Mouse (Mus musculus): ENCODE measurements around the gene Fcrl5.

GRCm38 (mm10) chr3:87518425-87518824 is 82.9 kb downstream of the Fcrl5 start:
- TF ChIP-seq POLR2A (IDR thresholded peaks at IDR 0.05; ENCODE audit: borderline replicate concordance, extremely low read depth, low read depth, low read length), result no peak
- no peak for TF ChIP-seq CTCF (IDR thresholded peaks at IDR 0.05; ENCODE audit: insufficient read depth, low read length)

Measured in lung, adult 2 months (tissue).